Mouse (Mus musculus): ENCODE data around the gene 5730409E04Rik.

GRCm38 (mm10) chr4:126592039-126592438 is 17.6 kb upstream of the 5730409E04Rik start:
- TF ChIP-seq CTCF (IDR thresholded peaks at IDR 0.05; ENCODE audit: low read depth, low read length) (no peak), POLR2A (IDR thresholded peaks at IDR 0.05; ENCODE audit: borderline replicate concordance, low read depth, low read length) (no peak)

Data from bone marrow macrophage, adult 2 months (primary cell).